Mouse (Mus musculus) lung, adult 18-20 months (tissue): ENCODE data around the gene Zpbp2.
"Not testable (repeated sequence)": the region's sequence is repeated elsewhere in the genome, so short reads cannot be mapped to it uniquely, and the experiment has no call there.

Experiments
- DNase-seq, 2 experiments: peaks; one replicate each; pipeline ENCODE4 v3.0.0; 2022; ENCODE audit warnings: mixed read lengths in 2 of 2

Gene Zpbp2

DNA sequence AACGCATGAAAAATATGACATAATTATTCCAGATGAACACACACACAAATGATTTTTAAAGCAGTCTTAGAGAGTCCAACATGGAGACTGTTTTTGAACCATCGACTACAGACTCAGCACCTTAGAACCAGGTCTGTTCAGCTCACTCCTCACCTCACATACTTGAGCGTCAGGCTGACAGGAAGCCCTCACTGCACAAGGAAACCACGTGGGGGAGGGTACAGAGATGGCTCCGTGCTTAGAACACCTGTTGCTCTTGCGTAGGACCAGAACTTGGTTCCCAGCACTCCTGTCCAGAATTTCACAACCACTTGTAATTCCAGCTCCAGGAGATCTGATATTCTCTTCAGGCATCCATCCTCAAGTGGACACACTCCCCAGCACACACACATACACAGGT is 44.1 kb downstream of the Zpbp2 start:
- DNase-seq, result no peak

DNA sequence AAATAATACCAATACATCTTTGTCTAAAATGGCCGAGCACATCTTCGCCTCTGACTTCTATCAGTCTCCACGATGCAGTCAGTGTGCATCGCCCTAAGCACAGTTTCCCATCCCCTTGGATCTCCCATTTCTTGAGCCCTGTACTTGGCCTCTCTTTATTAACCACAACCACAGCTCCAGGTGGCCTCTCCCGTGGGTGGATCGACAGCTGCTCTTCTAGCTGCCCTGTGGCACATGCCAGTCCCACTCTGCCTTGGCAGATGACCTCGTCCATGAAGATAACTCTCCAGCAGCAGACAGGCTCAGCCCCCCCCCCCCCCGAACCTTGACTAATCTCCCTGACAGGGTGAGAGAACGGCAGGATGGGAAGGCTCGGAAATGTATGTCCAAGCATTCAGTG is 44.6 kb downstream of the Zpbp2 start:
- DNase-seq, result no peak

DNA sequence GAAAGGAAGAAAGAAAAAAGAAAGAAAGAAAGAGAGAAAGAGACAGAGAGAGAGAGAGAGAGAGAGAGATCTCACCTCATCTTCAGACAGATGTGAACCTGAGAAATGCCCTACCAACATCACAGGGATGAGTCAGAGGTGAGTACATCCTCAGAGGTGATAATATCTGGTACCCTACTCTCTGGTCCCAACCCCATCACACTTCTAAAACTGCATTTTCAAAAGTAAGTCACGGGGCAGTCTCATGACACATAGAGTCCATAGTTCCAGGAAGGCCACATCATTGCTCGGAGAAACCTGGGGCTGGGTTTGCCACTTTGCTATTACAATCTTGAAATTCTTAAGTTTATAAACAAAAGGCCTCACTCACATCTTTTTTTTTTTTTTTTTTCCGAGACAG is 45.1 kb downstream of the Zpbp2 start:
- no peak for DNase-seq

DNA sequence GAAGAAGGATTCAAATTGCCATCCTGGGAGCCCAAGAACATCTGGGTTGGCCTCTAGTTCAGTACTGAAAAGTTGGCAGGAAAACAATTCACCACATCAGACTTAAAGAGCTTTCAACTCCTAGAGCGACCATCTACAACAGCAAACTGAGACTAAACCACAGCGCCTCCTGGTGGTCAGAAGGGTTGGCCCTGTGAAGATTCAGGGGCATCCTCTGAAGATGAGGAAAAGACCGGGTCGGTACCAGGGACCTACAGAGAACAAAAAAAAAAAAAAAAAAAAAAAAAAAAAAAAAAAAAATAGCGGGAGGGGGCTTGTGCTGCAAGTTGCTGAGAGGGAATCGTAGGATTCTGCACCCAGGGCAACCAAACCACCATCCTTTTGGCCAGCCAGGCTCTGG is 46.5 kb downstream of the Zpbp2 start:
- peak; percentile 44 to 58 for DNase-seq

DNA sequence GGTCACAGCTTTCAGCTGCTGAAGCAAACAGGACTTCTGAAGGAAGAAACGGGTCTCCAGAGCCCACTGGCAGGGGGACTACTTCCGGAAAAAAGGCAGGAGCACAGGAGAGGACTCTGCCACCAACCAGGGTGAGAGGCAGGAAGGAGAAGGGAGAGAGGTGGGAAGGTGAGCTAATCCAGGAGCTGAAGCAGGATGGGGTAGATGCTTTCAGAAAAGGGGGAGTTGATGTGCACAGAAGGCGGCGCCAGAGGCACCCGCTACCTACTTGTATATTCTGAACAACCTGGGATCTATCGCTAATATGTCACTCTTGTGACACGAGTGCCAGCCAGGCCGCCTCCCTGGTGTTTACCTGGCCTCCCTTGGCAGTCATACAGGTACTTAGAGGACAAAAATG is 47.1 kb downstream of the Zpbp2 start, which contains the start of gene Lrrc3c:
Gene Lrrc3c (plus strand): TSS at position 301 of the 400 bp plus-strand sequence.
- peak in 1 of 2 experiments; percentile 29 for DNase-seq

DNA sequence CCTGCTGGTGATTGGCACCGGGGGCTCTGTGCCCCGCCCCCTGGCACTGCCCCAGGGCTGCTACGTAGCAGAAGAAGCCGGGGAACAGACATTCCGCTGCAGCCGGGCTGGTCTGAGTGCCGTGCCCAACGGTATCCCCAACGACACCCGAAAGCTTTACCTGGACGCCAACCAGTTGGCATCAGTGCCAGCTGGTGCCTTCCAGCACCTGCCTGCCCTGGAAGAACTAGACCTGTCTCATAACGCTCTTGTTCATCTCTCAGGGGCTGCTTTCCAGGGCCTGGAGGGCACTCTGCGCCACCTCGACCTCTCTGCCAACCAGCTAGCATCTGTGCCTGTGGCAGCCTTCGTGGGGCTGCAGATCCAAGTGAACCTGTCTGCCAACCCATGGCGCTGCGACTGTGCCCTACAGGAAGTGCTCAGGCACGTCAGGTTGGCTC is 48.0 kb downstream of the Zpbp2 start:
- peak; percentile 30 to 39 for DNase-seq

DNA sequence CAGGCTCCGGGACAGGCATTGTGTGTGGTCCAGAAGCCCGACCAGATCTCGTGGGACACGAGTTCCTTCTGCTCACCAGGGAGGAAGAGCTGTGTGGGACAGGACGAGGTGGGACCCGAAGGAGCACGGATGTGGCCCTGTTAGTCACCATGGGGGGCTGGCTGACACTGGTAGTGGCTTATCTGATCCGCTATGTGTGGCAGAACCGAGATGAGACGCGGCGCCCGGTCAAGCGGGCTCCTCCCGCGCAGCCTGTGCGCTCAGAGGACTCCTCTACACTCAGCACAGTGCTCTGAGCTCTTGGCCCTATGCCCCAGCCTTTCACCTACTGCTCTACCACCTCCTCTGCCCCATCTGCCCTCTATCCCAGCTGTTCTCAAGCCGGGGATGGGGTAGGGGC is 48.4 kb downstream of the Zpbp2 start:
- no peak for DNase-seq

DNA sequence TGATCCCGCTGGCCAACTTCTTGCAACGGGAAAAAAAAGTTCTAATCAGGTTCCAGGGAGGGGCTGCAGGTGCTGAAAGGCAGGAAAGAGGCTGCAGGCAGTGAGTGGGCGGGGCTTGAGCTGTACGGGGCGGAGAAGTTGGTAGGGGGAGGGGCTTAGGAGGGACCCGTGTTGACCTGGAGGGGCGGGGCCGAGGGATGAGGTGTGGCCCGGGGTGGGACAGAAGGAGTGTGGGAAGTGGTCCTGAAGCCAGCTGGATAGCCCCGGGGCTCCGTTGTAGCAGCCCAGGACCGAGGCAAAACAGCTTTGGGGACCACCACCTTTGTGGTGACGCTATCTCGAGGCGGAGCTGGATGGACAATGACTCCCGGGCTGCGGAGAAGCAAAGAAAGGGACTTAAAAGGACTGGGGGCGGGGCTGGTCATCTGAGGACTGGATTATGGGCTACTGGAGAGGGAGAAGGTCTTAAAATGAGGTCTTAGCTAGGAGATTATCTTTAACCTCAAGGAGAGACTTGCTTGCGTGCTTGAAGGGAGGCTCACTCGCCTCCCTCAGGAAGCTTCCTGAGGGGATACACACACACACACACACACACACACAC is 51.3 kb downstream of the Zpbp2 start:
- DNase-seq, result peak in 1 of 2 experiments; percentile 38

DNA sequence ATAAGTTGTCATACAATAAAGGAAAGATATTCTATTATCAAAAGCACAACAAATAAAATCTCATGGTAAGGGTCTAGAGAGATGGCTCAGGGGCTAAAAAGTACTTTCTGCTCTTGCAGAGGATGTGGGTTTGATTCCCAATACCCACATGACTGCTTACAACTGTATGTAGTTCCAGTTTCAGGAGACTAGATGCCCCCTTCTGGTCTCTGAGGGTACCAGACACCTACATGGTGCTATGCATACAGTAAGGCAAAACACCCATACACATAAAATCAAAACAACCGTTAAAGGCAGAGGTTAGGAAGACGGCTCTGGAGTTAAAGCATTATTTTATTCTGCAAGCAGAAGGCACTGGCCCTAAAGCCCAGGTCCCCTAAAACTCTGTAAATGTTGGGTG is 53.1 kb downstream of the Zpbp2 start:
- no peak for DNase-seq

DNA sequence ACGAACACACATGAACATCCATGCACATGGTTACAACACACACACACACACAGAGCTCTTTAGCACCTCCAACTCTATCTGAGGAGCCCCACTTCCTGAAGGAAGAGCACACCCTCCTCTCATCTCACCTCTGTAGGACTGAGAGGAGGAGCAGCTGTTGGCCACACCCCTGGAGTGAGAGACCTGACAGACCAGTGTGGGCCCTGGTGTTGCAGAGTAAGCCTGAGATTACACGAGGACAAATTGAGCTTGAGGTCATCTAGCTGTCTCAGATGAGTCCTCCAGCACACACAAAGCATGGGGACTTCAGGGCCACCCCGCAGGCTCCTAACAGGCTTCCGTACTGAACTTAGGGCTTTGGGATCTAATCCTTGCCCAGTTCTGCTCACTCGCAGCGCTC is 54.0 kb downstream of the Zpbp2 start:
- not testable (repeated sequence) for DNase-seq

DNA sequence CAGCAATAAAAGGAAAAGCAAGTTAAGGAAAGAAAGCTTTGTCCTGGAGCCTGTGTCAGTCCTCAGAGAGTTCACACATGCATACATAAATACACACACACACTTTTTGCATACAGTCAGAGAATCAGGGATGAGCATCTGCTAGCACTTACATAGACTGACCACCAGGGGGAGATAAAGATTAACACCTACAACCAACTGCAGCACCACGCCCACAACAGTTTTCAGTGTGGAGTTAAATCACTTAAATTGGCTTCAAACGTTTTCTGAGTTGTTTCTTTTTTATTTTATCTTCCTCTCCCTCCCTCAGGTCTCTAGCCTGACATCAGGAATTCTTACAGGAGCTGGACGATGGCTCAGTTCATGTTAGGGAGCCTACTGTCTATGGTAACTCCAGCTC is 55.9 kb downstream of the Zpbp2 start:
- DNase-seq, result peak in 1 of 2 experiments; percentile 32
